Mouse (Mus musculus) testis, adult 2 months (tissue): ENCODE data around the gene Rtf2.

Source experiments
- CTCF ChIP-seq: fragments of 200-500 bp; IDR thresholded peaks from 2 replicates; pipeline ENCODE4 v1.5.1; 2012; ENCODE audit warnings: low read depth, mild to moderate bottlenecking, inconsistent platforms, low read length, moderate library complexity; ENCODE audit not compliant: control insufficient read depth, insufficient read depth, insufficient replicate concordance
- POLR2A ChIP-seq: fragments of 200-500 bp; IDR thresholded peaks from 2 replicates; pipeline ENCODE4 v1.6.1; 2012; ENCODE audit warnings: low read depth, mild to moderate bottlenecking, inconsistent platforms, low read length, moderate library complexity; ENCODE audit not compliant: control insufficient read depth

- TF ChIP-seq CTCF (no peak), POLR2A (no peak)
These were observed 24.1 kb upstream of the Rtf2 start for GRCm38 (mm10) chr2:172416218-172416617.
